Mouse (Mus musculus): ENCODE measurements around the gene Slc25a36. TPM values are rescaled to one million over a fixed set of nuclear protein-coding genes. Genes with fewer than 3 reads are reported as not detected.

Gene Slc25a36
- polyA plus RNA-seq, 1 experiment from 2014 or later = 8.0 TPM

DNA sequence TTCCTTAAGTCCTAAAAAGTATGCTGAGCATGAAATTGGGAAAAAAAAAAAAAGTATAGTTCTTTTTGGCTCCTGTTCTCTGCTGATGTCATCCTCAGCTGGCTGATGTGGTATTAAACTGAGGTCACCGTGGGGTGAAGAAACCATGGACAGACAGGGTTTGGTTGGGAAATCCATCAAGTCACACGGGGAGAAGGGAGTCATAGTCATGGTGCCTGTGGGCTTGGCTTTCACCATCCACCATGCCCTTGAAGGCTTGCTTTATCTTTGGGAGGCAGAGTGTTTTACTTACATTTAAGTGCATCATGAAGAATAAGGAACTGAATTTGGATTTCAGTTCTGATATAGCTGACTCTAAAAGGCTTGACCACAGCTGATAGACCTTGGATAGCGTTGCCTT is 72.9 kb downstream of the Slc25a36 start:
- H3K4me1 ChIP-seq (ENCODE audit: control insufficient read depth, low read depth, low read length) = no peaks in the 10 kb centered on the region
- no peaks in the 10 kb centered on the region for H3K36me3 ChIP-seq (ENCODE audit: control insufficient read depth, insufficient read depth)
- no peaks in the 10 kb centered on the region for H3K27me3 ChIP-seq (ENCODE audit: control insufficient read depth, insufficient read depth, low read depth, low read length)
- no peak overlapping the region for H3K27ac ChIP-seq (ENCODE audit: low read length)
- H3K9ac ChIP-seq (ENCODE audit: low read depth, low read length) = no peak overlapping the region
- no peak overlapping the region for H3K4me3 ChIP-seq (ENCODE audit: low read depth, low read length)
- no peak for ATAC-seq (ENCODE audit: low read depth)
- WGBS (ENCODE audit: insufficient replicate concordance) = 52% methylated on average over 3 of the region's 3 CpGs
- no peaks in the 10 kb centered on the region for H3K9me3 ChIP-seq (replicated peaks; ENCODE audit: control insufficient read depth, low read length)
- no peak overlapping the region for H3K4me2 ChIP-seq (ENCODE audit: low read depth, low read length)

DNA sequence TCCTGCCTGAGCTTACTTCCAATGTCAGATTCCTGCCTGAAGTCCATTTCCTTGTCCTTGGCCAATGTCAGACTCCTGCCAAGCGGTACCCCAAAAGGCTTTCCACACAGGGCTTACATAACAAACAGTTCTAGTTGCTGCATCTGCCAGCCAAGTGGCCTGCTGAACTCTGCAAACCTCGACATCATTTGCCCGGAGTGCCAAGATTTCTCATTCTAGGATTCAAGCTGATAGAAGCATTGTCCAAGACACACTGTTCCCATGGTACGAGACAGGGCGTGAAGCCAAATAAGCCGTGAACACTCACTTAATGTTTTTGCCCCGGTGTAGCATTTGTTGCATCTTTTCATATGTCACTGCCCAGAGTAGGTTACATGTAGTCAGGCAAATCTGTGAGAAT is 74.3 kb downstream of the Slc25a36 start:
- no peaks in the 10 kb centered on the region for H3K27me3 ChIP-seq (ENCODE audit: control insufficient read depth, insufficient read depth, low read depth, low read length)
- H3K9me3 ChIP-seq (replicated peaks; ENCODE audit: control insufficient read depth, low read length) = no peaks in the 10 kb centered on the region
- 77% methylated on average over 7 of the region's 7 CpGs for WGBS (ENCODE audit: insufficient replicate concordance)
- H3K4me1 ChIP-seq (ENCODE audit: control insufficient read depth, low read depth, low read length) = no peaks in the 10 kb centered on the region
- no peaks in the 10 kb centered on the region for H3K36me3 ChIP-seq (ENCODE audit: control insufficient read depth, insufficient read depth)
- no peak for ATAC-seq (ENCODE audit: low read depth)
- H3K27ac ChIP-seq (ENCODE audit: low read length) = no peak overlapping the region
- H3K4me2 ChIP-seq (ENCODE audit: low read depth, low read length) = no peak overlapping the region
- no peak overlapping the region for H3K9ac ChIP-seq (ENCODE audit: low read depth, low read length)
- no peak overlapping the region for H3K4me3 ChIP-seq (ENCODE audit: low read depth, low read length)

DNA sequence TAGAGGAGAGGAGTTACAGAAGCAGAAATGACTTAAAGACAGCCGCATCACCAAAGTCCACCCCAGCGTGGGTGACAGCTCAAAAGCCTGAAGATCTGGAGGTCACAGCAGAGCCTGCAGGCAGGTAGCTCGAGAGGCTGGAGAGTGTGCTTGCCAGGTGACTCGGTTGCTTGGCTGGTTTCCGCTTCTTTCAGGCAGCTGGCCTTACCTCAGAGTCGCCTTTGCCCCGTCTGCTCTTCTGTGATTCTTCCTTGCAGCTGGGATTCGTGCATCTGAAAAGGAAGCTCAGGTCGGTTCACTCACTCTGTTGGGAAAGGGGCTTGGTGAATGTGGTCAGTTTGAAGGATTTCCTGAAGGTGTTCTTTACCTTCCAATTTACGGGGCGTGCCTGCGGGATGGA is 83.6 kb downstream of the Slc25a36 start:
- H3K36me3 ChIP-seq (ENCODE audit: control insufficient read depth, insufficient read depth) = no peaks in the 10 kb centered on the region
- no peaks in the 10 kb centered on the region for H3K9me3 ChIP-seq (replicated peaks; ENCODE audit: control insufficient read depth, low read length)
- H3K4me3 ChIP-seq (ENCODE audit: low read depth, low read length) = no peak overlapping the region
- no peak overlapping the region for H3K4me2 ChIP-seq (ENCODE audit: low read depth, low read length)
- H3K27me3 ChIP-seq (ENCODE audit: control insufficient read depth, insufficient read depth, low read depth, low read length) = no peaks in the 10 kb centered on the region
- 64% methylated on average over 12 of the region's 12 CpGs for WGBS (ENCODE audit: insufficient replicate concordance)
- H3K27ac ChIP-seq (ENCODE audit: low read length) = no peak overlapping the region
- no peak overlapping the region for H3K9ac ChIP-seq (ENCODE audit: low read depth, low read length)
- no peaks in the 10 kb centered on the region for H3K4me1 ChIP-seq (ENCODE audit: control insufficient read depth, low read depth, low read length)
- no peak for ATAC-seq (ENCODE audit: low read depth)

DNA sequence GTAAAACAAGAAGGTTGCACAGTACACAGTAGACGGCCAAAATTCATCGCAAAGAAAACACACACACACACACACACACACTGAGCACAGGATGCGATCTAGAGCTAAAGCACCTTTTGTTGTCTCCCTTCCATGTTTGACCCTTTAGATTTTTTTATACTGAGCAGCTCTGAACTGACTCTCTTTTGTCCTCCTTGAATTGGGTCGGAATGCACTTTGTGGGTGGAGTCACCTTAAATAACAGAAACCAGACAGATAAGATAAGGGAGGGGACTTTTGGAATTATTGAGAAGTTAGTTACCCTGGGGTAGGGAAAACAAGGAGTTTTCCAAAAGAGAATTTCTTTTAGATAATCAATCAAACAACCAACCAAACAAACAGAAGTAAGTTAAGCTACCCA is 85.0 kb downstream of the Slc25a36 start:
- no peak for ATAC-seq (ENCODE audit: low read depth)
- no peaks in the 10 kb centered on the region for H3K27me3 ChIP-seq (ENCODE audit: control insufficient read depth, insufficient read depth, low read depth, low read length)
- no peak overlapping the region for H3K27ac ChIP-seq (ENCODE audit: low read length)
- no peaks in the 10 kb centered on the region for H3K36me3 ChIP-seq (ENCODE audit: control insufficient read depth, insufficient read depth)
- 70% methylated on average over 4 of the region's 4 CpGs for WGBS (ENCODE audit: insufficient replicate concordance)
- H3K4me3 ChIP-seq (ENCODE audit: low read depth, low read length) = no peak overlapping the region
- H3K9me3 ChIP-seq (replicated peaks; ENCODE audit: control insufficient read depth, low read length) = no peaks in the 10 kb centered on the region
- H3K4me2 ChIP-seq (ENCODE audit: low read depth, low read length) = no peak overlapping the region
- H3K4me1 ChIP-seq (ENCODE audit: control insufficient read depth, low read depth, low read length) = no peaks in the 10 kb centered on the region
- H3K9ac ChIP-seq (ENCODE audit: low read depth, low read length) = no peak overlapping the region

Other genes starting within 250 kb of the Slc25a36 start
- 4.6 and 6.3 TPM in 2 replicates for gene Pxylp1, start 218.5 kb downstream of the Slc25a36 start, polyA plus RNA-seq (2015; fragmentation: Nextera tagmentation; extraction: Ambion mirVana)
- gene Spsb4, start 92.3 kb downstream of the Slc25a36 start, polyA plus RNA-seq (2015; fragmentation: Nextera tagmentation; extraction: Ambion mirVana) = 1.9 and 2.3 TPM in 2 replicates